Mouse (Mus musculus) retina, postnatal 7 days (tissue): ENCODE measurements around the gene Gfi1.

ENCODE experiments used
- DNase-seq: peaks from one replicate; pipeline ENCODE4 v3.0.0-alpha.2; 2012; ENCODE audit warnings: low read depth, low spot score

The Gfi1 gene

DNA sequence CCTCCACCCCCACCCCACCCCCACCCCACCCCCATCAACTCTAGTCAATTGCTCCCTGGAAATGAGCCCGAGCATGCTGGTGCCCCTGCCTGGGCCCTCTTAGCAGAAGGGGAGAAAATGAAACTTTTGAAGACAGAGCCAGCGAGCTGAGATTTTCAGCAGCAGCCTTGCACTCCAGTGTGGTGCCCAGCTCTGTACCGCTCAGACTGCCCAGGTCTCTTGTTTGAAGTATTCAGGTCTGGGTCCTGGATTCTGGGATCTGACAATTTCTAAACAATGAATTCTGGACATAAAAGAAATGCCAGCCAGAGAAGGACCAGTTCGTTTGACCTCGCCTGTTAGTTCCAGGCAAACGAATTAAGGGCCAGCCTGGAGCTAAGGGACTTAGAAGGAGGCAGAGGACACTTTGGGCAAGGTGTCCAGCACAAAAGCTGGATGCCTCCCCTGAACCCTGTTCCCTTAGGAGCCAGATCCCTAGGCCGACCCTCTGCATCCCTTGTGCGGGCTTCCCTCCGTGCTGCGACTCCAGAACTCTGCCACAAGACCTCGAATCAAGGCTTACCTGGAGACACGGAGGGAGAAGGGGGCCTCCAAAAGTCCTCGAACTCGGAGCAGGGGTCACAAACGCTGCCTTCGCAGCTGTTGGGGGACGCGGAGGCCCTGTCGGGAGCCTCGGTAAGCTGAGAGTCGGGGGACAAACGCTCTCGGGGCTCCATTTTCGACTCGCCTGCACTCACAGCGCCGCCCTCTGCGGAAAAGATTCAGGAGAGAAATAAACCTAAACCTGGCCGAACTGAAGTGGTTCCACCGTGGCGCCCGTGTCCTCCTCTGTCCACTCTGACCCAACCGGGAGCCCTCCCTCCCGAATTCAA is 2.9 kb downstream of the Gfi1 start:
- DNase-seq: no peak

DNA sequence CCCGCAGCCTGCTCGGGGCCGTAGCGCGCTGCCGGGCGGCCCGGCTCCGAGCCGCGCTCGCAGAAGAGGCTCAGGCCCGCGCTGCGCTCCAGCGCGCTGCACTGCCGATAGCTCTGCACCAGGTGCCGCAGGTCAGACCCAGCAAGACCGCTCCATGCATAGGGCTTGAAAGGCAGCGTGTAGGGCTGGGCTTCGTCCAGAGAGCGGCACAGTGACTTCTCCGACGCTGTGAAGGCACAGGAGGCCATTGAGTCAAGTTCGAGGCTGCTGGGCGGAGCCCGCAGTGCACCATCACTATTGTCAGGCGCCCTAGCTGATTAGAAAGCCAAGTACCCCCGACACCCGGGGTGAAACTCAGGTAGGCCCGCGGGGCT is 4.2 kb downstream of the Gfi1 start:
- no peak for DNase-seq

DNA sequence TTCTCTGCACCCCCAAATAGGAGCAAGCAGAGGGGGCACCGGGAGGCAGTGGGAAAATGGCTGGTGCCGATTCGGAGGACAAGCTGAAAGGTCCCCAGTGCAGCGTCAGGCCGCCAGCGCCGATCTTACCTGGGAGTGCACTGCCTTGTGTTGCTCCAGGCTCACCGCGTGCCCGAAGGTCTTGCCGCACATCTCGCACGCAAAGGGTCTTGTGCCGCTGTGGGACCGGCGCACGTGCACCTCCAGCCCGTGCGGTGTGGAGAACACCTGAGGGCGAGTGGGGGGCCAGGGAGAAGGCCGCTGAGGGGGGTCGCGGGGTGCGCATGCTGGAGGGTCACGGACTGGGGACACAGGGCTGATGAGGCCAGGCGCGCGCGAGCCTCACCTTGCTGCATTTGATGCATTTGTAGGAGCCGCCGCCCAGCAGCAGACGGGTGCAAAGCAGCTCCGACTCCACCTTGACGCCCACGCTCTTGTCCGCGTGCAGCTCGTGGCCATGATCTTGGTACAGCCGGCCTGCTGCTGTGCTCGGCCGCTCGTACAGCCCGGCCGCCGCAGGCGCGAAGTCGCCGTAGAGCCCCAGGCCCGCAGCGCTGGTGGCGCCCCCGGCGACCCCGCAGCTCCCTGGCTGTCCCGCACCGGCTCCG is 4.7 kb downstream of the Gfi1 start:
- DNase-seq: no peak

DNA sequence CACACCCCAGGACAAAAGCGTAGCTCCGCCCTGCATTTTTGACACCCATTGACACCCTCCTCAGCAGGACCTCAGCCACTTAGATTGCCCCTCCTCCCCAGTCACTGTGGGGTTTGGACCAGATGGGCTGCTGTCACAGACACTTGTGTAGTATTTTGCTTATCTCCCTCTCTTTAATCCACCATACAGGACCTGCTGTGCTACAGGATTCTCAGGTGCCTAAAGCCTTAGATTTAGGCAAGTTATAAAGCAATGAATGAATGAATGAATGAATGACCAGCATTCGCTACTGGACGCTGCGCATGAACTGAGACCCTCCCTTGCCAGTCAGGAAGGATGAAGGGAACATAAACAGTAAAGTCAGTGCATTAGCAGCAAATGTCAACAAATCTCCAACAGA is 5.3 kb downstream of the Gfi1 start:
- no peak for DNase-seq

DNA sequence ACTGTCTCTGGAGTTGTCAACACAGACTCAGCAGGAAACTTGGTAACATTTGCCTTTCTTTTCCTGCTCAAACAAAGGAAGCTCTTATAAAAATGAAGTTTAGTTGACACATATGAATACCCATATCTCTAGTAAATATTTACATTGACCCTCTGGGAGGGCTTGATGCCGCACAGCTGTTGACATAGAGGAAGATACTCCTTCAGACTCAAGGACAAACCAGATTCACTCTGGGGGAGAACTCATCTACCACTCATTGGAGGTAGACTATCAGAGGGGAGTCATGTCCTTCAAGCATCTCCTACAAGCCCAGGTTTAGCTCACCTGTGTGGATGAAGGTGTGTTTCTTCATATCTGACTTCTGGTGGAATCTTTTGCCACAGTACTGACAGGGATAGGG is 6.0 kb downstream of the Gfi1 start:
- DNase-seq: no peak

DNA sequence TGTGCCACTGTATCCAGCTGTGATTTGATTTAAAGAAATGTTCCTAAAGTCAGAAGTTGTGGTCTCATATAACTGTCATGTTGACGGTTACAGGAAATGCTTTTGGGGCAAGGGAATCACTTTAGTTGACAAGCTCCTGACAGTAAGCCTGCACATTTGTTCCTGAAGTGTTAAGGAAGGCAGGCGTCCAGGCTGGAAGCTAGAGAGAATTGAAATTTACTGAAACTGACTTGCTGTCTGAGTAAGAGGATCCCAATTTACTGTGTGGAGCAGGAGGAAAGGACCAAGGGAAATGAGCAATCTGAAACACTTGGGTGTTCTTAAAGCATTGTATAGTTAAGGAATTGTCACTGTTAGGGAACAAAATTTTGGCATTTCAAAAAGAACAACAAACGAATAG is 6.6 kb downstream of the Gfi1 start:
- no peak for DNase-seq

DNA sequence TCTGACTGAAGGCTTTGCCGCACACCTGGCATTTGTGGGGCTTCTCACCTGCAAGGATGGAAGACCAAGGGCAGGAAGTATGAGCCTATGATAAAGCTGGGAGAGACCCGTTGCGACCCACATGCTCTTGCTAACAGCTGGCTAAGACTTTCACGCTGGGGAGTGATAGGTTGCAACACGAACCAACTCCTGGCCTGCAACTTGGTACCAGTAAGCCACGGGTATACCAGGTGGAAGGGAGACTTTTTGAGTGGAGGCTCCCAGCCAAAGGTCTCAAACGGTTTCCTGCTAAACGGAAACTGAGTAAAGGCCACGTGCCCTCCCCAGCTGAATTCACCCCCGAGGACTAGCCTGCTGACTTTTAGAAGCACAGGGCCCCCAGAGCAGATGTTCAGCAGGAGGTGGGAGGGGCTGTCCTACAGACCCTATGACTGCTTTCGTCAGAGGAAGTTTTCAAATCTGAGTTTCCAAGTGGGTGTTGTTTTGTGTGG is 7.9 kb downstream of the Gfi1 start:
- DNase-seq: no peak

DNA sequence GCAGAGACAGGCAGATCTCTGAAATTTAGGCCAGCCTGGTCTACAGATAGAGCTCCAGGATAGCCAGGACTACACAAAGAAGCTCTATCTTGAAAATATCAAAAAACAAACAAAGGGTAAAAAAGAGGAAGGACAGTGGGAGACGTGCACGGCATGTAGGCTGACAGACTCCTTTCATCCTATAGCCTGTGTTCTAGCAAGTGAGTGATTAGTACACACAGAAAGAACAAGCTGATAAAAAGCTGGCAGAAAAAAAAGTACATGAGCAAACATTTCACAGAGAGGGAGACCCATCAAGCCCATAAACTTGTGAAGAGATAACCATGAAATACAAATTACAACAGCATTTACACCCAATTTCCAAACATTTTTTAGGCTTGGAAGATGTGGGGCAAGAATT is 14.1 kb downstream of the Gfi1 start:
- DNase-seq: no peak

DNA sequence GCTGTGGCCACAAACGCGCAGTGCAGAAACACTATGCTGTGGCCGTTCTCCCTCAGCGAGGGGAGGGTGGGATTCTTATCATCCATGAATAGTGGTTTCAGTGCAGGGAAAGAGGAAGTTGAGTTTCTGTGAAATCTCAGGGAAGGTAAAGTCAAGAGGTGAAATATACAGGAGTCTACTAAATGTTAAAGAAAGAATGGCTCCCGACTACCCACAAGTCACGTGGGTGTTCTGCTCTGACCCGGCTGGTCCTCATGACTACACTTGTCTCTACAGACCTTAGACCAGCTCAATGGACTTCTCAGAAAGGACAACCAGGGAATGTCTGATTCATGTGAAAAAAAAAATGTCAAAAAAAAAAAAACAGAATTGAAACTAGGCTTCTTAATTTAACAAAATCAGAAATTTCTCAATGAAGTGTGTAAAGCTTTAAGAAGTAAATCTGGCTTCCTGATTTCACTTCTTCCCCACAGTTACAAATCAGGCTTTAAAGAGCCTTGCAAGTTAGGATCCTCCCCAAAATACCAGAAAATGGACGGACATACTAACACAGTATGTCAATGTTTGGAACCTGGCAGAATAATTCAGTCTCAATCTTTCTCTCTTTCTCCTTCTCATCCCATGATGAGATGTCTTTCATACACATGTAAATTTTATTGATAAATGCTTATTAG is 17.6 kb downstream of the Gfi1 start:
- no peak for DNase-seq

DNA sequence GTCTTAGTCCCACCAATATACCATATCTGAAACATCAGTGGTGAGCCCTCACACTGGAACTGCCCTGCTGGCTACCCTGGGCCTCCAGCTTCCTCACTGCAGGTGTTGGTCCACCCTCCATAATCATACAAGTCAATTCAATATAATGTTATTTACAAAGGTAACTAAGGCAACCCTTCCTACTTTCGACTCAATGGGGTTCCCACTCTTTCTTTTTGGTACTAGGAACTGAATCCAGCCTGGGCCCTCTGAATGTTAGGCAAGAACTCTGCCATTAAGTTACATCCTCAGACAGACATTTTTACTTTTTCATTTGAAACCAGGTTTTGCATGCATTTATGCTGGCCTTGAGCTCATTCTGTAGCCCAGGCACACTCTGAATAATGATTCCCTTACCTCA is 19.6 kb downstream of the Gfi1 start:
- DNase-seq: no peak

DNA sequence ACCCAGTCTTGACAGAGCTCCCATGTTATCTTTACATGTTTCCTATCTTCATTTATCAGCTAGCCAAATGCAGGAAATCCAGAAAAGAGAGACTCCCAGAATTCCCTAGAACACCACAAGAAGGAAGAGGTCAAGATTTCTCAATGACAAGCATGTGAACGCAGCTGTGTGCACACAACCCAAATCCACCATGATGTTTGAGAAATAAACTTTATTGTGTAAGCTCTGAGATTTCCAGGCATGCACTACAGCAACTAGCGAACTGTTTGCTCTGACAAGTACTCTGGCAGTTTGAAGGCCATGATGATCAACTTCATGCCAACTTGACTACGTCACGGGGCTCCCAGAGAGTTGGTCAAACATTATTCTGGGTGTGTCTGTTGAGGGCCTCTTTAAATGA is 20.1 kb downstream of the Gfi1 start:
- no peak for DNase-seq

DNA sequence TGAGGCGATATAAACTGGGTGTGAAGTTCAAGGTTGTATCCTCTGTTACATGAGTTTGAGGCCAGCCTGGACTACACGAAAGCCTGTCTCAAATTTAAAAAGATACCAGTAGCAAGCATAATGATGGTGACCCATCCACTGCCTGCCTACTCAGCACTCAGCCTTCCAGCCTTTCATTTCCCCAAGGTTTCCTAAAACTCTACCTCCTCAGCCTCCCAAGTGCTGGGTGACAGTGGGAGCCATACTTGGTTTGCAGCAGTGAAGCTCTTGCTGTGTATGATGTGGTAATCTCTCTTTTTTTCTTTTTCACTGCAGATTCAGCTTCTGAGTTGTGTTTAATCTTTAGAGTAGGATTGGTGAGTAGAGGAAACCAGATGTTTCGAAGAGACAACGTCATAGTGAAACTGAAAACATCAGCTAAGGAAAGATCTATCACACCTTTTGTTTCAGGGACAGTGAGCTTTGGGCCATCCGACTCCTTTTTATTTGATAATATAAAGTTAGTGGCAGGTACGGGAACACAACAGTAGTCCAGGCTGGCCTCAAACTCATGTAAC is 22.6 kb downstream of the Gfi1 start:
- no peak for DNase-seq

DNA sequence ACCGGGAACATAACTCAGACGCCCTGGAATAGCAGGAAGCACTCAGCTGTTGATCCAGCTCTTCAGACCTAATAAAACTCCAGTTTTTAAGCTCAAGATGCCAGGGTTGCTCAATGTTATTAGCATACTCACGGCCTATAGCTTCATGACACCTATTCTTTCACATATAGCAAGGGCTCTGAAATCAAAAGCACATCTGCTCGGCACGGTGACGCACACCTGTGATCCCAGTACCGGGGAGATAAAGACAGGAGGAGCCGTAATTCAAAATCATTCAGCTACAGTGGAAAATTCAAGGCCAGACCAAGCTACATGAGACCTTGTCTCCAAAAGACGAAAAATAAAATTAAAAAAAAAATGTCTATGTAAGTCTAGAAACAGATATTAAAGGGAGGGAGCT is 24.2 kb downstream of the Gfi1 start:
- DNase-seq: no peak

DNA sequence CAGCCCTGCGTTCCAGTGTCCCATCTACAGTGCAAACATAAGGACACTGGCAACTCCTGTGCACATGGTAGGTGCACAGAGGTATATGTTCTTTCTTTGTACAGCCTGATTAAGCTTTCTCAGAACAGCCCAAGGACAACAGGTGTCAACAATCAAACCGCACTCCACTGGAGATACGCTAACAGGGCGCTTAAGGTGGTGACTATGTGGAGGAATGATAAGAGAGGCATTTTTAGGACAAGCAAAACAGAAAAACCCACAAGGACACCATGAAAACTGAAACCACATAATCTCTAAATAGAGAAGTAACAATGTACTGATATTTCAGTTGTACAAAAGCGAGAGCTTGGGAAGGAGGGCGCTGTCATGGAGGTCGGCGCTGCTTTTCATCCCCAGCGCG is 25.0 kb downstream of the Gfi1 start:
- no peak for DNase-seq

DNA sequence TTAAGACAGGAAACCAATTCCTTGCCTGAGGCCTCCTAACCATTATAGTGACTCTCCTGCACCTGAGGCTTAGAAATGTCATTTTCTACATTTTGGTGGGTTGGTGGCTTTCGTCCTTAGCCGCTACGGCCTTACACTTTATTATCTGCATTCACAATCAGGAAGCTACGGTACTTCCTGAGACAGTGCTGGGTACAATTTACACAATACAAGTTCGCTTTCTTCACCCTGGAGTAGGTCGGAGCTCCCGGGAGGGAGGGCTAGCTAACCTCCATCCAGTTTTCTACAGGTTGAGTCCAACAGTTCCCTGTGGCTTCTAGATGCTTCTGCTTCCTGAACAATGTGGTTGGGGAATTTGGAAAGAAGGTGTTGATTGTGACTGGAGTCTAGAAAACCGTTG is 26.9 kb downstream of the Gfi1 start:
- no peak for DNase-seq

DNA sequence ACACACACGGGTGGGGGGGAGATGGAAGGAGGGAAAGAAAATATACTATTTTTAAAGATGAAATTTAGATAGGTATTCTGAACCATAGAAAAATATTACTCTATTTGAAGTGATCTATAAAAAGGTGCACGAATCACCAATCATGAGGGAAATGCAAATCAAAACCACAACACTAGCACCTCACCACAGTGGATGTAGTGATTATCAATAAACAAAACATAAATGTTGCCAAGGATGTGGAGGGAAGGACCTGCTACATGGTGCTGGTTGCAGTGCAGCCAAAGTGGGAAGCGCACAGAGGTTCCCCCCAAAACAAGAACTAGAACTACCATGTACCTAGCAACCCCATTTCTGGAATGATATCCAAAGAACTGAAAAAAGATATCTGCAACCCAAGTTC is 30.8 kb downstream of the Gfi1 start:
- DNase-seq: no peak

DNA sequence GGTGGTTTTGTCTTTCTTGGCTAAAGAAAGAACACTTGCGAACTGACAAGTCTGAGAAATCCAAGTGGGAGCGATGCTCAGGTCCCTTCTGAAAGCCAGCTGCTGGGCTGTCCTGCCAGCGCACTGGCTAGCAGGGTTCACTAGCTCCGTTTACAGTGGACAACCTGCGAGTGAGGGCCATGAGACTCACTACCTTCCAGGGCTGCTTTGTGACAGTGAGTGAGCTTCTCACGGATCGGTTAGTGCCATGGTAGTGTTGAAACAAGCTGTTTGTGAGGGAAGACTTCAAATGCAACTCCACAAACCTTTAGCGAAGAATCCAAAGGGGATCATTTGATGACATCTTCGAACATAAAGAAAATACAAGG is 37.4 kb downstream of the Gfi1 start:
- no peak for DNase-seq

DNA sequence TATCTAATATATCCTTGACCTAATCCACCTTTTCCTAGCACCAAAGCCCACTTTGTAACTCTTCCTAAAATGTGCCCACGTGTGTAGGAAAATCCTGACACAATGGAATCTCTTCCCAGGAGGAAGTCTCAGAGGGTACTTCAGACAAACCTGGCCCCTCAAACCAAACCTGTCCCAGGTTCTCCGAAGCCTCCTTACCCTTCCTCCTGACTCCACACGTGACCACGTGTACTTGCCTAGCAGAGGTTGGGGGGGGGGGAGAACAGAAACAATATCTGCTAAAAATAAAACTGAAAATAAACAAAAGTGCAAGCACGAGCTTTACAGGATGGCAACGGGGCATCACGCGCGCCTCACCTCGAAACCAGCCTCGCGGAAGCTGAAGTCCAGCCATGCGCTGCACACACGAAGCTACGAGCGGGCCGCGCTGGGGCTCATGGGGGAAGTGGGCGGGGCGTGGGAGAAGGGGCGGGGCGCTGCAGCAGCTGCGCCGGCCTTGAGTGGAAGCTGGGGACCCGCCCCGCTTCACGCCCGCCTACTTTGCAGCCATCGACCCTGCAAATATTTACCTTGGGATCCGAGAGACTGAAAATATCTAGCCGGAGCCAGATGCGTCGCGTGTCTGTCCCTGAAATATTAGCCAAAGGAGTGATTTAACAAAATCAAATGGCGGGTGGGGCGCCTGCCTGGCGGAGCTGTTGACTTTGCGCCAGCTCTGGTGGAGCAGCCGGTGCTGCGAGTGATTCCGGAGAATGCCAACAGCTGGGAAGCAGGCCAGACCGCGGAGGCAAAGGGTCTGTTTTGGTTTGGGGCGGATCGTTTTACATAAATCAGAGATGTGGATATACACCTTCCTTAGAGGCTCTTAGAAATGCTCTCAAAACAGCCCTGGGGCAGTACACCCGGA is 38.0 kb downstream of the Gfi1 start:
- DNase-seq: peak; percentile 56

DNA sequence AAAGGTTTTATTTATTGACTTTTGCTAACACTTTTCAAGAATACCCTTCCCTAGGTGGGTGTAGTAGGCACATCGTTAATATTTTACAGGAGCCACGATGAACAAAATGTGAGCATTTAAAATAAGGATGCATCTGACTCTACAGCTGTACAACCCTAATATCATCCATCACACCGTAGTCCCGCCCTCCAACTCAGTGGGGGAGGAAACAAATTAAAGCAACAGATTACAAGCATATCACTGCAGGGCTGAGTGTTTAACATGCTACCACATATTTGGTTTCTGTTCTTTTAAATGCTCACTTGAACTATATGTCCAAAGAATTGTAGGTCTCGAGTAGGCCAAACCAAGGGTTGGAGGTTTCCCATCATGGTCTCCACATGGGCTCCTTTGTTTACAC is 38.7 kb downstream of the Gfi1 start:
- DNase-seq: no peak

DNA sequence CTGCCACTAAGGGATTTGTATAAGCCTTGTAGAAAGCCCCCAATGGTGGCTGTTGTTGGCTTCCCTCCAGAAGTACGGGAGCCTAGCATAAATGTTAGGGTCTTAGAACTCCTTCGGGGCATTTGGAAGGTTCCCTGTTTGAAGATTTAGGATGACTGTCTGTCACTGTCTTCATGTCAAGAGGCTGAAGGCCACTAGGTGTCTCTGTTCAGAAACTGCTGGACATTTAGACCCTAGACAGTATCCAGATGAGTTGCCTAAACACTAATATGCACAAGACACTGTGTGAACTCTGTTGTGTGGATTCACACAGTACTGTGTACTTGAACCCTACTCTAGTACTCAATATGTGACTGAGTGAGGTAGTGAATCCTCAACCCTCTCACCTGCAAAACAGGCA is 41.5 kb downstream of the Gfi1 start:
- DNase-seq: no peak

DNA sequence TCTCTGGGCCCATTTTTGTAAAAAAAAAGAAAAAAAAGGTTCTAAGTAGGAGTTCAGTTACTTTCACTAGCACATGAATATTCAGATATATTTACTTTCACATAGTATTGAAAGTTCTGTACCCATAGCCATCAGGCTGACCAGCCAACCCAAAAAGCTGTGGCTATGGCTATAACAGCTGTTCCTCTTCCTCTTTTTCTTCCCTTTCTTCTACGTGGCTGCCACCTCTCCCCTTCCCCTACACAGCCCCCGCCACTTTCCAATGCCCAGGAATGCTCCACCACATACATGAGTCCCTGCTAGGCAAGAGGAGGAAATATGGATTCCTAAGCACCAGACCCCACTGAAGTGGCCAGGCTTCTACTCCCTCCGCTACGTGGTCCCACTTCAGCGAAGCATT is 44.5 kb downstream of the Gfi1 start:
- DNase-seq: no peak

DNA sequence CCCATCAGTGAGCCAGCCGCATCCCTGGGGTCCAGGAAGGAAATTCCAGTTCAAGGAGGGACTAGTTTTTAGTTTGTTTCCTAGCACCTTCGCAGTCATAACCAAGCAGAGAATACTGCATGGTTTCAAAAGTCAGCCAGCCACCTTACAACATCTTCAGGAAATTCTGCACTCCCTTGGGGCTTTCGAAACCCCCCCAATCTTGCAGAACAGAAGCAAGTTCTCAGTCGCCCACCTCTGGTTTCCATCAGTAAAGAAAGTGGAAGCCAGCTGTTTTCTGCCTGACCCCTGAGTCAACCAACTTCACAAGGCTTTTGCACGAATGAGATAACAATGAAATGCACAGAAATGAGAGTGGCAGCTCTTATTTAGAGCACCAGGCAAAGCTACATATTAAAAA is 47.4 kb downstream of the Gfi1 start:
- DNase-seq: no peak
